Comparison of ENCODE assay signal across 23 mouse cellular contexts in genomic region chr16:24043779-24044178, GRCm38 (mm10). TPM values are rescaled to one million over a fixed set of nuclear protein-coding genes. Genes with fewer than 3 reads are reported as not detected.
A peak's percentile ranks its signal among the peaks of the same experiment; 100 is the strongest.
DNase-seq lines count a peak whose midpoint lies in the region; ATAC-seq and TF ChIP-seq lines count a peak whose summit lies in the region.
"Had no signal": no experiment of that assay in that cellular context is flagged by ENCODE, and none has a peak within 500 bp of the region (broad histone marks: within the 10 kb centered on the region; RNA-seq: fewer than 3 reads in every experiment).

No protein-coding gene starts in this region.

- DNase-seq in heart, adult 11 months: peak; percentile 70
- DNase-seq in heart, embryonic 10.5 days (ENCODE audit: low spot score): no peak
- DNase-seq in kidney, adult 9 months: peak; percentile 39
- no peak for DNase-seq in kidney, postnatal 25 days
- DNase-seq in liver, postnatal 0 days: peak; percentile 29
- no peak for DNase-seq in liver, embryonic 11.5 days (ENCODE audit: low spot score)
- DNase-seq: adrenal gland, adult 8-10 months; adrenal gland, postnatal 14 days; adrenal gland, postnatal 36 days; B cell, adult 2 months had no signal

- no peak overlapping the region for H3K27ac ChIP-seq in heart, embryonic 10.5 days
- no peak overlapping the region for H3K27ac ChIP-seq in liver, postnatal 0 days (ENCODE audit: low read depth)
- H3K27ac ChIP-seq in liver, embryonic 11.5 days (ENCODE audit: low read depth, low read length): no peak overlapping the region
- H3K27ac ChIP-seq: embryonic facial prominence, embryonic 10.5 days; embryonic facial prominence, embryonic 12.5 days; forebrain, embryonic 13.5 days; forebrain, embryonic 15.5 days had no signal

- peak; percentile 87 for ATAC-seq in liver, postnatal 0 days
- ATAC-seq in liver, embryonic 11.5 days (replicated peaks; ENCODE audit: low FRiP score): no peak
- ATAC-seq: activated CD4-positive, CD25-positive, alpha-beta regulatory T cell, adult 4 months; CD4-positive, CD25-positive, alpha-beta regulatory T cell, adult 4 months; forebrain, embryonic 13.5 days; forebrain, embryonic 15.5 days; Patski had no signal

- H3K4me3 ChIP-seq in heart, embryonic 10.5 days: no peak overlapping the region
- no peak overlapping the region for H3K4me3 ChIP-seq in liver, postnatal 0 days (ENCODE audit: low read depth, low read length)
- H3K4me3 ChIP-seq in liver, embryonic 11.5 days (ENCODE audit: low read depth, low read length): no peak overlapping the region
- H3K4me3 ChIP-seq: embryonic facial prominence, embryonic 10.5 days; embryonic facial prominence, embryonic 12.5 days; forebrain, embryonic 13.5 days; forebrain, embryonic 15.5 days had no signal

- H3K9ac ChIP-seq in liver, postnatal 0 days (replicated peaks): no peak overlapping the region
- no peak overlapping the region for H3K9ac ChIP-seq in liver, embryonic 11.5 days (ENCODE audit: low read depth, low read length)
- H3K9ac ChIP-seq: embryonic facial prominence, embryonic 12.5 days; forebrain, embryonic 13.5 days; forebrain, embryonic 15.5 days had no signal

- H3K36me3 ChIP-seq in heart, embryonic 10.5 days: no peaks in the 10 kb centered on the region
- H3K36me3 ChIP-seq in liver, postnatal 0 days (replicated peaks; ENCODE audit: insufficient read depth, low read length): no peaks in the 10 kb centered on the region
- H3K36me3 ChIP-seq in liver, embryonic 11.5 days (ENCODE audit: control insufficient read depth, insufficient read depth, low read length): no peaks in the 10 kb centered on the region
- H3K36me3 ChIP-seq: embryonic facial prominence, embryonic 10.5 days; embryonic facial prominence, embryonic 12.5 days; forebrain, embryonic 15.5 days; G1E had no signal

- H3K4me2 ChIP-seq in liver, postnatal 0 days (ENCODE audit: low read depth, low read length): no peak overlapping the region
- H3K4me2 ChIP-seq in liver, embryonic 11.5 days: no peak overlapping the region
- H3K4me2 ChIP-seq: embryonic facial prominence, embryonic 12.5 days; forebrain, embryonic 13.5 days; forebrain, embryonic 15.5 days had no signal

- H3K27me3 ChIP-seq in heart, embryonic 10.5 days (ENCODE audit: insufficient read depth, poor library complexity, severe bottlenecking): no peaks in the 10 kb centered on the region
- H3K27me3 ChIP-seq in liver, postnatal 0 days (ENCODE audit: insufficient read depth, low read length): no peaks in the 10 kb centered on the region
- H3K27me3 ChIP-seq in liver, embryonic 11.5 days (replicated peaks; ENCODE audit: control insufficient read depth, insufficient read depth, low read length): no peaks in the 10 kb centered on the region
- H3K27me3 ChIP-seq: CH12.LX; embryonic facial prominence, embryonic 12.5 days; forebrain, embryonic 13.5 days; forebrain, embryonic 15.5 days; Patski had no signal

- no peak for TF ChIP-seq EP300 in liver, postnatal 0 days (IDR thresholded peaks at IDR 0.05; ENCODE audit: low read depth)

- no peak for TF ChIP-seq CTCF in liver, postnatal 0 days (IDR thresholded peaks at IDR 0.05; ENCODE audit: low read depth)

- 73% methylated on average over 4 of the region's 4 CpGs for WGBS in heart, embryonic 10.5 days
- 54% methylated on average over 4 of the region's 4 CpGs for WGBS in liver, postnatal 0 days (ENCODE audit: insufficient replicate concordance)
- WGBS in liver, embryonic 11.5 days: 71% methylated on average over 4 of the region's 4 CpGs

- no peaks in the 10 kb centered on the region for H3K4me1 ChIP-seq in heart, embryonic 10.5 days
- no peaks in the 10 kb centered on the region for H3K4me1 ChIP-seq in liver, postnatal 0 days (ENCODE audit: insufficient read depth)
- H3K4me1 ChIP-seq in liver, embryonic 11.5 days (replicated peaks; ENCODE audit: control insufficient read depth, insufficient read depth, low read length): no peaks in the 10 kb centered on the region
- H3K4me1 ChIP-seq: embryonic facial prominence, embryonic 10.5 days; embryonic facial prominence, embryonic 12.5 days; forebrain, embryonic 13.5 days; forebrain, embryonic 15.5 days had no signal

- H3K9me3 ChIP-seq in heart, embryonic 10.5 days: no peaks in the 10 kb centered on the region
- H3K9me3 ChIP-seq in liver, postnatal 0 days (ENCODE audit: low read length): no peaks in the 10 kb centered on the region
- no peaks in the 10 kb centered on the region for H3K9me3 ChIP-seq in liver, embryonic 11.5 days (ENCODE audit: control insufficient read depth, low read length)
- H3K9me3 ChIP-seq: embryonic facial prominence, embryonic 10.5 days; embryonic facial prominence, embryonic 12.5 days; forebrain, embryonic 13.5 days; forebrain, embryonic 15.5 days had no signal

RNA-seq across cellular contexts. Expression of gene Bcl6, which starts 55.1 kb away (rescaled TPM):
- 0.05 and 0.11 TPM in 2 replicates for polyA plus RNA-seq in heart, embryonic 10.5 days (2016; fragmentation: Nextera tagmentation; extraction: Ambion mirVana)
- polyA plus RNA-seq in liver, postnatal 0 days (2015; fragmentation: Nextera tagmentation; extraction: Ambion mirVana): 0.46 and 0.69 TPM in 2 replicates
- polyA plus RNA-seq in liver, embryonic 11.5 days (2014; fragmentation: Nextera tagmentation; extraction: Ambion mirVana): 0.38 and 0.42 TPM in 2 replicates
- polyA plus RNA-seq: G1E had no signal

RNA-seq across cellular contexts. Expression of gene Gm37419, which starts 55.5 kb away (rescaled TPM):
- not detected in 2 replicates for polyA plus RNA-seq in heart, embryonic 10.5 days (2016; fragmentation: Nextera tagmentation; extraction: Ambion mirVana)
- polyA plus RNA-seq in liver, postnatal 0 days (2015; fragmentation: Nextera tagmentation; extraction: Ambion mirVana): not detected in 2 replicates
- not detected in 2 replicates for polyA plus RNA-seq in liver, embryonic 11.5 days (2014; fragmentation: Nextera tagmentation; extraction: Ambion mirVana)
- polyA plus RNA-seq: activated CD4-positive, CD25-positive, alpha-beta regulatory T cell, adult 4 months; CD4-positive, CD25-positive, alpha-beta regulatory T cell, adult 4 months; cerebellum, adult 2 months; cortical plate, adult 2 months; embryonic facial prominence, embryonic 10.5 days; embryonic facial prominence, embryonic 12.5 days; embryonic facial prominence, embryonic 14.5 days; forebrain, embryonic 11.5 days; forebrain, embryonic 13.5 days; G1E had no signal

Comparison
In these comparisons a context has a peak if more than half of its experiments do, and no peak if none do; other contexts are left out.
1. DNase-seq: peak in heart, adult 11 months (single experiment), kidney, adult 9 months (single experiment) and liver, postnatal 0 days (single experiment); none in heart, embryonic 10.5 days (single experiment), kidney, postnatal 25 days (0 of 2) and liver, embryonic 11.5 days (single experiment).